In genomic region chr11:19018489-19019203, GRCm38 (mm10) we compare ENCODE assay signal across 7 mouse cellular contexts. TPM values are rescaled to one million over a fixed set of nuclear protein-coding genes. Genes with fewer than 3 reads are reported as not detected.
DNase-seq lines count a peak whose midpoint lies in the region; ATAC-seq and TF ChIP-seq lines count a peak whose summit lies in the region.

Meis1 (minus strand) TSS chr11:19018985.

- H3K4me3 ChIP-seq in embryonic facial prominence, embryonic 11.5 days (ENCODE audit: low read depth, low read length), result peak within 1 kb of the TSS; percentile 62
- peak within 1 kb of the TSS; percentile 66 for H3K4me3 ChIP-seq in kidney, adult 2 months (ENCODE audit: insufficient read depth, low read depth, low read length)
- peak within 1 kb of the TSS; percentile 57 for H3K4me3 ChIP-seq in limb, embryonic 12.5 days (replicated peaks)
- H3K4me3 ChIP-seq in midbrain, embryonic 14.5 days (replicated peaks; ENCODE audit: low read depth, low read length), result peak within 1 kb of the TSS; percentile 62
- peak within 1 kb of the TSS; percentile 54 for H3K4me3 ChIP-seq in spleen, adult 2 months (ENCODE audit: extremely low read depth, insufficient read depth, insufficient read length)

- H3K4me2 ChIP-seq in embryonic facial prominence, embryonic 11.5 days (ENCODE audit: low read depth, low read length), result peak within 1 kb of the TSS; percentile 90
- peak within 1 kb of the TSS; percentile 82 for H3K4me2 ChIP-seq in limb, embryonic 12.5 days
- peak within 1 kb of the TSS; percentile 92 for H3K4me2 ChIP-seq in midbrain, embryonic 14.5 days (ENCODE audit: low read length)

- peak within 1 kb of the TSS; percentile 97 for H3K27ac ChIP-seq in embryonic facial prominence, embryonic 11.5 days (replicated peaks; ENCODE audit: low read depth, low read length)
- H3K27ac ChIP-seq in kidney, adult 2 months (ENCODE audit: insufficient read depth, low read depth, low read length), result peak within 1 kb of the TSS; percentile 66
- H3K27ac ChIP-seq in limb, embryonic 12.5 days, result peak within 1 kb of the TSS; percentile 93
- H3K27ac ChIP-seq in midbrain, embryonic 14.5 days (replicated peaks; ENCODE audit: low read depth, low read length), result peak within 1 kb of the TSS; percentile 97
- H3K27ac ChIP-seq in spleen, adult 2 months (ENCODE audit: insufficient read depth, low read length), result peak within 1 kb of the TSS; percentile 64

- under 1% methylated on average over 29 of the region's 29 CpGs for WGBS in embryonic facial prominence, embryonic 11.5 days
- WGBS in kidney, adult 2 months, result 2% methylated on average over 29 of the region's 29 CpGs
- WGBS in limb, embryonic 12.5 days, result under 1% methylated on average over 29 of the region's 29 CpGs
- under 1% methylated on average over 29 of the region's 29 CpGs for WGBS in midbrain, embryonic 14.5 days
- WGBS in spleen, adult 2 months, result under 1% methylated on average over 29 of the region's 29 CpGs

- ATAC-seq in embryonic facial prominence, embryonic 11.5 days (replicated peaks; ENCODE audit: insufficient number of reproducible peaks, low FRiP score, low TSS enrichment, low read depth), result peak; percentile 91
- ATAC-seq in limb, embryonic 12.5 days (ENCODE audit: insufficient number of reproducible peaks, insufficient read depth, low FRiP score, low TSS enrichment, low read depth), result peak; percentile 83
- peak; percentile 86 for ATAC-seq in midbrain, embryonic 14.5 days (ENCODE audit: low FRiP score, low TSS enrichment)

- TF ChIP-seq POLR2A in kidney, adult 2 months (IDR thresholded peaks at IDR 0.05; ENCODE audit: low read depth, low read length), result peak; percentile 92
- peak; percentile 9; the same call in 1 of the 2 replicates for TF ChIP-seq POLR2A in spleen, adult 2 months (IDR thresholded peaks at IDR 0.05; ENCODE audit: low read depth, low read length)

- H3K4me1 ChIP-seq in embryonic facial prominence, embryonic 11.5 days (ENCODE audit: control insufficient read depth, insufficient read depth, low read length), result no peaks in the 10 kb centered on the region; the same call in 1 of the 2 replicates
- no peaks in the 10 kb centered on the region for H3K4me1 ChIP-seq in kidney, adult 2 months (ENCODE audit: control insufficient read depth, insufficient read depth, low read length)
- H3K4me1 ChIP-seq in limb, embryonic 12.5 days (replicated peaks), result peaks cover 23% of the 10 kb centered on the region
- H3K4me1 ChIP-seq in midbrain, embryonic 14.5 days (ENCODE audit: control insufficient read depth, insufficient read depth, low read length), result peaks cover 20% of the 10 kb centered on the region
- H3K4me1 ChIP-seq in spleen, adult 2 months (ENCODE audit: control insufficient read depth, insufficient read depth, insufficient read length), result peaks cover 10% of the 10 kb centered on the region

- H3K36me3 ChIP-seq in embryonic facial prominence, embryonic 11.5 days (replicated peaks; ENCODE audit: control insufficient read depth, insufficient read depth, low read depth, low read length), result no peaks in the 10 kb centered on the region
- H3K36me3 ChIP-seq in kidney, adult 2 months (ENCODE audit: control insufficient read depth, insufficient read depth, low read length), result no peaks in the 10 kb centered on the region
- no peaks in the 10 kb centered on the region for H3K36me3 ChIP-seq in limb, embryonic 12.5 days
- H3K36me3 ChIP-seq in midbrain, embryonic 14.5 days (ENCODE audit: control insufficient read depth, insufficient read depth, low read length), result no peaks in the 10 kb centered on the region
- H3K36me3 ChIP-seq in spleen, adult 2 months (ENCODE audit: control insufficient read depth, insufficient read depth, low read length), result 0 out of 2 replicates have a peak, but pooled peaks cover 2% of the 10 kb centered on the region

- H3K27me3 ChIP-seq in embryonic facial prominence, embryonic 11.5 days (ENCODE audit: control insufficient read depth, insufficient read depth, low read length), result 0 out of 2 replicates have a peak, but pooled peaks cover 2% of the 10 kb centered on the region
- H3K27me3 ChIP-seq in kidney, adult 2 months (replicated peaks; ENCODE audit: control insufficient read depth, insufficient read depth, low read length), result no peaks in the 10 kb centered on the region
- peaks cover 64% of the 10 kb centered on the region for H3K27me3 ChIP-seq in limb, embryonic 12.5 days
- peaks cover 11% of the 10 kb centered on the region for H3K27me3 ChIP-seq in midbrain, embryonic 14.5 days (ENCODE audit: control insufficient read depth, insufficient read depth, low read length)
- peaks cover 20% of the 10 kb centered on the region for H3K27me3 ChIP-seq in spleen, adult 2 months (ENCODE audit: control insufficient read depth, insufficient read depth, low read length)

- peak within 1 kb of the TSS; percentile 99 for H3K9ac ChIP-seq in embryonic facial prominence, embryonic 11.5 days (replicated peaks; ENCODE audit: low read length)
- H3K9ac ChIP-seq in limb, embryonic 12.5 days (replicated peaks), result peak within 1 kb of the TSS; percentile 83
- peak within 1 kb of the TSS; percentile 88 for H3K9ac ChIP-seq in midbrain, embryonic 14.5 days (replicated peaks; ENCODE audit: low read length)

- H3K9me3 ChIP-seq in embryonic facial prominence, embryonic 11.5 days (replicated peaks; ENCODE audit: control insufficient read depth, low read length), result no peaks in the 10 kb centered on the region
- no peaks in the 10 kb centered on the region for H3K9me3 ChIP-seq in limb, embryonic 12.5 days
- no peaks in the 10 kb centered on the region for H3K9me3 ChIP-seq in midbrain, embryonic 14.5 days (ENCODE audit: control insufficient read depth, low read length)

- no peak for TF ChIP-seq CTCF in kidney, adult 2 months (conservative IDR thresholded peaks at IDR 0.05; ENCODE audit: insufficient read depth, insufficient read length, low read depth, low read length)
- TF ChIP-seq CTCF in spleen, adult 2 months (IDR thresholded peaks at IDR 0.05; ENCODE audit: extremely low read depth, insufficient read depth, insufficient read length, insufficient replicate concordance), result no peak

- peak; percentile 89 for DNase-seq in adrenal gland, postnatal 25 days
- DNase-seq in embryonic facial prominence, embryonic 11.5 days (ENCODE audit: low spot score), result peak; percentile 91
- DNase-seq in heart, adult 18-20 months, result peak; percentile 92 to 96
- DNase-seq in kidney, adult 2 months, result peak; percentile 93
- peak; percentile 91 for DNase-seq in midbrain, embryonic 14.5 days
- peak; percentile 35 to 70 for DNase-seq in spleen, adult 2 months (ENCODE audit: low read depth in 1 of 2, low spot score in 2 of 2)

RNA-seq across cellular contexts. Expression of gene Meis1, which starts in this region (rescaled TPM):
- total RNA-seq in adrenal gland, postnatal 25 days (2021), result 71.4 and 73.6 TPM in 2 replicates
- 89.8 and 91.2 TPM in 2 replicates for polyA plus RNA-seq in embryonic facial prominence, embryonic 11.5 days (2014; fragmentation: Nextera tagmentation; extraction: Ambion mirVana)
- 10 to 100 TPM; 25.0 to 25.2 TPM for total RNA-seq in heart, adult 18-20 months (2021)
- 6.2 TPM in 2 replicates for polyA plus RNA-seq in kidney, adult 2 months (2012; rRNA removed)
- polyA plus RNA-seq in limb, embryonic 12.5 days (2016; fragmentation: Nextera tagmentation; extraction: Ambion mirVana), result 32.4 and 35.1 TPM in 2 replicates
- 33.4 and 51.7 TPM in 2 replicates for polyA plus RNA-seq in midbrain, embryonic 14.5 days (2014; fragmentation: Nextera tagmentation; extraction: Ambion mirVana)
- polyA plus RNA-seq in spleen, adult 2 months (2012; rRNA removed), result 5.0 and 5.9 TPM in 2 replicates

Comparison
In these comparisons a context has a peak if more than half of its experiments do, and no peak if none do; other contexts are left out.
1. Peak in every context shown above with its lines: DNase-seq, ATAC-seq, H3K4me3 ChIP-seq and H3K27ac ChIP-seq.